Mouse (Mus musculus): ENCODE measurements at regions not wholly inside any gene's neighbourhood (a gene's known extent, or its start where the extent isn't known, plus 50 kb on each side); places are given as distances from the start of the nearest gene placed in this dataset.

- no peak overlapping the region for H3K27ac ChIP-seq
- H3K36me3 ChIP-seq (ENCODE audit: control insufficient read depth, insufficient read depth, low read length), result no peaks in the 10 kb centered on the region
- no peaks in the 10 kb centered on the region for H3K27me3 ChIP-seq (ENCODE audit: control insufficient read depth, insufficient read depth, low read length)
- H3K4me1 ChIP-seq (ENCODE audit: control insufficient read depth, insufficient read depth, low read length), result no peaks in the 10 kb centered on the region
- DNase-seq, result no peak
- 76% methylated on average over 5 of the region's 5 CpGs for WGBS
- no peak for TF ChIP-seq EP300 (IDR thresholded peaks at IDR 0.05; ENCODE audit: insufficient read depth, low read depth, low read length)
- H3K9ac ChIP-seq (ENCODE audit: low read depth, low read length), result no peak overlapping the region
- no peak overlapping the region for H3K4me3 ChIP-seq
- no peaks in the 10 kb centered on the region for H3K79me2 ChIP-seq (replicated peaks; ENCODE audit: control insufficient read depth, insufficient read depth, low read length)
- intact Hi-C loops (cut with DNase I), result no loop called here
Measured at GRCm38 (mm10) chr4:33651292-33651691, 273.1 kb upstream of the Cnr1 start.

DNA sequence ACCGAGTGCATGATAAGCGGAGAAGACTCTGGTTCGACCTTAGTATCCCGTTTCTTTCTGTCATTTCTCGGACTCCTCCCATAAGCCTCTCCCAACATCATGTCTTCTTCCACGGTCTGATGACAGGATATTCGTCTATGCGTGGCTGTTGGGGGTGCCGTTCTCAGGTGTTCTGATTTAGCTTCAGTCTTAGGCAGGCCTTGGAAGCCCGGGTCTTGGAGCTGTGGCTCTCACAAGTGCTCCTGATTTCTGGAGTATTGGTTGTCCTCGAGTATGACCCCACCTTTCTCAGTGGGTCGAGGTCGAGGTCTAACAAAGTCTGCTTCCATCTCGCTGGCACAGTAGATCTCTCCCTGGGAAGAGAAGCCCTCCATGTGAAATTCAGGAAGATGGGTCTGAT, 264.6 kb upstream of the Cnr1 start:
- WGBS, result 85% methylated on average over 14 of the region's 14 CpGs
- intact Hi-C loops (cut with DNase I), result no loop called here
- no peak overlapping the region for H3K4me3 ChIP-seq

DNA sequence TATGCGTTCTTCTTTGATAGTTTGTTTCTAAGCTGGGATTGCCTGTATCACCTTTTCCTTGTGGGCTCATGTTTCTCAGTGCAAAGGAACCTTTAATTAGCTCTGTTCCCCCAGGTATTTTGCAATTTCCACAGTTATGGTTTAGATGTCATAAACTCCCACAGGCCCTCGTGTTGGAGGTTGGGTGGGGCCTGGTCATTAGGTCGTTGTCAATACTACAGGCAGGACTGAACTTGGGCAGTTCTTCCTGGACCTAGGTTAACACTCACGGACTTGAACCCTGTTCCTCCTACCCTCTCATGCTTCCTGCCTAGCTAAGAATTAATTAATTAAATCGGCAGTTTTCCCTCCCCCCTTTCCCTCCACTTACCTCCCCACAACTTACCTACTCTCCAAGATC, 263.8 kb upstream of the Cnr1 start:
- no peaks in the 10 kb centered on the region for H3K79me2 ChIP-seq (replicated peaks; ENCODE audit: control insufficient read depth, insufficient read depth, low read length)
- H3K27me3 ChIP-seq (ENCODE audit: control insufficient read depth, insufficient read depth, low read length), result no peaks in the 10 kb centered on the region
- no peak for DNase-seq
- no peak overlapping the region for H3K4me3 ChIP-seq
- TF ChIP-seq CTCF (IDR thresholded peaks at IDR 0.05) (no peak), POLR2A (IDR thresholded peaks at IDR 0.05; ENCODE audit: insufficient read depth, low read depth, low read length) (no peak), EP300 (IDR thresholded peaks at IDR 0.05; ENCODE audit: insufficient read depth, low read depth, low read length) (no peak)
- intact Hi-C loops (cut with DNase I), result no loop called here
- H3K4me1 ChIP-seq (ENCODE audit: control insufficient read depth, insufficient read depth, low read length), result no peaks in the 10 kb centered on the region
- no peak overlapping the region for H3K9ac ChIP-seq (ENCODE audit: low read depth, low read length)
- no peak overlapping the region for H3K27ac ChIP-seq
- 69% methylated on average over 5 of the region's 5 CpGs for WGBS
- H3K36me3 ChIP-seq (ENCODE audit: control insufficient read depth, insufficient read depth, low read length), result no peaks in the 10 kb centered on the region

More for the DNA sequence above, 264.6 kb upstream of the Cnr1 start:
- Histone ChIP-seq H3K9ac (ENCODE audit: low read depth, low read length) (no peak overlapping the region), H3K79me2 (replicated peaks; ENCODE audit: control insufficient read depth, insufficient read depth, low read length) (no peaks in the 10 kb centered on the region), H3K27ac (no peak overlapping the region), H3K27me3 (ENCODE audit: control insufficient read depth, insufficient read depth, low read length) (no peaks in the 10 kb centered on the region), H3K36me3 (ENCODE audit: control insufficient read depth, insufficient read depth, low read length) (no peaks in the 10 kb centered on the region), H3K4me1 (ENCODE audit: control insufficient read depth, insufficient read depth, low read length) (no peaks in the 10 kb centered on the region)
- DNase-seq, result no peak
- no peak for TF ChIP-seq POLR2A (IDR thresholded peaks at IDR 0.05; ENCODE audit: insufficient read depth, low read depth, low read length)
- no peak for TF ChIP-seq CTCF (IDR thresholded peaks at IDR 0.05)
- TF ChIP-seq EP300 (IDR thresholded peaks at IDR 0.05; ENCODE audit: insufficient read depth, low read depth, low read length), result no peak

- Histone ChIP-seq H3K4me1 (ENCODE audit: control insufficient read depth, insufficient read depth, low read length) (no peaks in the 10 kb centered on the region), H3K79me2 (replicated peaks; ENCODE audit: control insufficient read depth, insufficient read depth, low read length) (no peaks in the 10 kb centered on the region), H3K27me3 (ENCODE audit: control insufficient read depth, insufficient read depth, low read length) (no peaks in the 10 kb centered on the region), H3K4me3 (no peak overlapping the region), H3K9ac (ENCODE audit: low read depth, low read length) (no peak overlapping the region), H3K36me3 (ENCODE audit: control insufficient read depth, insufficient read depth, low read length) (no peaks in the 10 kb centered on the region), H3K27ac (no peak overlapping the region)
- TF ChIP-seq POLR2A (IDR thresholded peaks at IDR 0.05; ENCODE audit: insufficient read depth, low read depth, low read length), result no peak
- TF ChIP-seq EP300 (IDR thresholded peaks at IDR 0.05; ENCODE audit: insufficient read depth, low read depth, low read length), result no peak
- no peak for TF ChIP-seq CTCF (IDR thresholded peaks at IDR 0.05)
- 94% methylated on average over 3 of the region's 3 CpGs for WGBS
- no peak for DNase-seq
- intact Hi-C loops (cut with DNase I), result no loop called here
Measured at GRCm38 (mm10) chr4:33661862-33662261, 262.5 kb upstream of the Cnr1 start.

DNA sequence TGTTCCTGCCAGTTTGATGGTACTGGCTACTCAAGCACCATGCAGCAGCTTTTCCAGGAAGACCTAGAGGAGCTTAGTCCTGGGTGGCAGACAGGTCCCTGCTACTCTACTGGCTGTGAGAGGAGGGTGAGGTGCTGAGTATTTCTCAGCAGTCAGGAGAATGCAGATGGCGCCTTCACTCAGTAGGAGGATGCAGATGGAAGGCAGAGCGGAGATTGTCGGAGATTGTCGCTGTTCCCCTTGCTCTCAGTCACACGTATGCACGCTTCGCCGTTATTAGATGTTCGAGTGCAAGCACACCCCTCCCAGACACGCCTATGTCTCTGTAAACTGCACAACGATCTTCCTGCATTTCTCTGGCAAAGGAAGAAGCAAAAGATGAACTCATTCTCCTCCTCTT, 261.4 kb upstream of the Cnr1 start:
- H3K27me3 ChIP-seq (ENCODE audit: control insufficient read depth, insufficient read depth, low read length), result no peaks in the 10 kb centered on the region
- intact Hi-C loops (cut with DNase I), result no loop called here
- no peak for DNase-seq
- no peak overlapping the region for H3K27ac ChIP-seq
- no peak overlapping the region for H3K4me3 ChIP-seq
- TF ChIP-seq EP300 (IDR thresholded peaks at IDR 0.05; ENCODE audit: insufficient read depth, low read depth, low read length), result no peak
- TF ChIP-seq POLR2A (IDR thresholded peaks at IDR 0.05; ENCODE audit: insufficient read depth, low read depth, low read length), result no peak
- no peak for TF ChIP-seq CTCF (IDR thresholded peaks at IDR 0.05)
- H3K4me1 ChIP-seq (ENCODE audit: control insufficient read depth, insufficient read depth, low read length), result no peaks in the 10 kb centered on the region
- H3K9ac ChIP-seq (ENCODE audit: low read depth, low read length), result no peak overlapping the region
- WGBS, result 65% methylated on average over 11 of the region's 11 CpGs
- H3K79me2 ChIP-seq (replicated peaks; ENCODE audit: control insufficient read depth, insufficient read depth, low read length), result no peaks in the 10 kb centered on the region
- H3K36me3 ChIP-seq (ENCODE audit: control insufficient read depth, insufficient read depth, low read length), result no peaks in the 10 kb centered on the region

DNA sequence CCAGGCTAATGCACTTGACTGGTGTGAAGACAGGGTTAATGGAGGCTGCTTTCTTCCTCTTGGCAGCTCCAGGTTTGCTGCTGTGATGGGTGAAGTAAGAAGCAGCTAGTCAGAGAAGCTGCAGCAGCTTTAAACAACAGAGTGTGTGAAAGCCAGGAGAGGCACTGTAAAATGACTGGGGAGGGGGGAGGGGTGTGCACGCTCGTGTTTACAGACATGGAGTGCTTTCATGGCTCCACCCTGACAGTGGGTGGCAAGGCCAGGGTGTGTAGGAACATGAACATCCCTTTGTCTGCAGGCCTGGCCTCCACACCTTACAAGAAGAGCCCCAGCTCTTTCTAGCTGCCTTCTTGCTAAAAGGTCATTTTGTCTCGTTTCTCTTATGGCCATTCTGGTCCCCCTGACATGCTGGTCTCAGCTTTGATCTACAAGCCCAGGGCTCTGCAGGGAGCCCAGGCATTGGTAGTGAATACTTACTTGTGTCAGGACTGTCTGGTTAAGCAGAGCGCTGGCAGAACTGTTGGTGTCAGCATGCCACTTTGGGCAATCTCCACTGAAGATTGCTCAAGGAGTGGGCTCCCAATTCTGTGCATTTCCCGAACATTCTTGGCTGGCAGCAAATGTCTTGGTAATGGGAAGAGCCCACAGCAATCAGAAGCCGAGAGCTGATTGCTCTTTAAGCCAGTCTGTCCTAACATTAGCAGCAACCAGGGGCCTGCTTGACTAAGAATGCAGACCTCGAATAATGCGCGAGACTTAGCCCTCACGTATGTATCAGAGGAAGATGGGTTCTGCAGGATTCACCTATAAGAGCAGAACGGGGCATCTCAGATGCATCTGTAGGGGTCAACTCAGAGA, 260.5 kb upstream of the Cnr1 start:
- WGBS, result 61% methylated on average over 11 of the region's 11 CpGs
- no peak overlapping the region for H3K27ac ChIP-seq
- H3K27me3 ChIP-seq (ENCODE audit: control insufficient read depth, insufficient read depth, low read length), result no peaks in the 10 kb centered on the region
- no peak overlapping the region for H3K9ac ChIP-seq (ENCODE audit: low read depth, low read length)
- H3K79me2 ChIP-seq (replicated peaks; ENCODE audit: control insufficient read depth, insufficient read depth, low read length), result no peaks in the 10 kb centered on the region
- no peaks in the 10 kb centered on the region for H3K36me3 ChIP-seq (ENCODE audit: control insufficient read depth, insufficient read depth, low read length)
- H3K4me3 ChIP-seq, result no peak overlapping the region
- no peaks in the 10 kb centered on the region for H3K4me1 ChIP-seq (ENCODE audit: control insufficient read depth, insufficient read depth, low read length)
- intact Hi-C loops (cut with DNase I), result no loop called here
- DNase-seq, result no peak
- no peak for TF ChIP-seq POLR2A (IDR thresholded peaks at IDR 0.05; ENCODE audit: insufficient read depth, low read depth, low read length)
